Mouse (Mus musculus) stomach, postnatal 0 days (tissue): ENCODE data around the gene Hes3. TPM values are rescaled to one million over a fixed set of nuclear protein-coding genes. Genes with fewer than 3 reads are reported as not detected.

ENCODE experiments used
- ATAC-seq: fragments of 200-750 bp; cut with Nextera tagmentation; 2 replicates; pipeline ENCODE4 v1.8.0; 2017; ENCODE audit not compliant: low FRiP score, low TSS enrichment
- DNase-seq: peaks from one replicate; pipeline ENCODE4 v3.0.0-alpha.2; 2016; ENCODE audit warnings: low spot score
- H3K27ac ChIP-seq: fragments of 300-500 bp; sonication (generic); replicated peaks from 2 replicates; pipeline ENCODE4 v1.5.1; 2014; ENCODE audit warnings: mild to moderate bottlenecking, control low read depth
- H3K27me3 ChIP-seq: fragments of 300-500 bp; sonication (generic); 2 replicates; pipeline ENCODE4 v1.6.1; 2014; ENCODE audit warnings: low read length; ENCODE audit not compliant: control insufficient read depth, insufficient read depth
- H3K36me3 ChIP-seq: fragments of 300-500 bp; sonication (generic); 2 replicates; pipeline ENCODE4 v1.6.1; 2014; ENCODE audit warnings: low read length, mixed read lengths; ENCODE audit not compliant: control insufficient read depth, insufficient read depth
- H3K4me1 ChIP-seq: fragments of 300-500 bp; sonication (generic); replicated peaks from 2 replicates; pipeline ENCODE4 v1.6.1; 2014; ENCODE audit warnings: antibody characterized with exemption; ENCODE audit not compliant: control insufficient read depth, insufficient read depth
- H3K4me2 ChIP-seq: fragments of 300-500 bp; sonication (generic); replicated peaks from 2 replicates; pipeline ENCODE4 v1.6.1; 2014; ENCODE audit warnings: low read depth, mild to moderate bottlenecking, control low read depth, moderate library complexity
- H3K4me3 ChIP-seq: fragments of 300-500 bp; sonication (generic); 2 replicates; pipeline ENCODE4 v1.5.1; 2014; ENCODE audit warnings: low read depth, low read length, control low read depth
- H3K9ac ChIP-seq: fragments of 300-500 bp; sonication (generic); 2 replicates; pipeline ENCODE4 v1.6.1; 2014; ENCODE audit warnings: mild to moderate bottlenecking, low read length, control low read depth, mixed read lengths
- H3K9me3 ChIP-seq: fragments of 300-500 bp; sonication (generic); 2 replicates; pipeline ENCODE4 v1.6.1; 2016; ENCODE audit warnings: low read length; ENCODE audit not compliant: control insufficient read depth
- CTCF ChIP-seq: IDR thresholded peaks from 2 replicates; pipeline ENCODE4 v1.5.1; 2016; ENCODE audit warnings: antibody characterized with exemption, low read depth, mild to moderate bottlenecking, moderate library complexity
- EP300 ChIP-seq: optimal IDR thresholded peaks from 2 replicates; pipeline ENCODE3; 2016; ENCODE audit warnings: antibody characterized with exemption
- WGBS: fragments of 180-500 bp; shearing (Covaris S2); extraction: QIAGEN DNeasy Blood & Tissue Kit; methylation state at CpG from one replicate; pipeline ENCODE4 v1.1.7; 2014; 5-methylcytosine and 5-hydroxymethylcytosine counted together
- polyA plus RNA-seq: library from polyadenylated mRNA; unstranded; fragments of >200 nt; fragmentation: Nextera tagmentation; extraction: Ambion mirVana; gene quantifications from 2 replicates; pipeline ENCODE4 v1.2.1, GENCODE M21; 2015

Hes3 gene
- polyA plus RNA-seq, 1 experiment from 2014 or later = not detected

DNA sequence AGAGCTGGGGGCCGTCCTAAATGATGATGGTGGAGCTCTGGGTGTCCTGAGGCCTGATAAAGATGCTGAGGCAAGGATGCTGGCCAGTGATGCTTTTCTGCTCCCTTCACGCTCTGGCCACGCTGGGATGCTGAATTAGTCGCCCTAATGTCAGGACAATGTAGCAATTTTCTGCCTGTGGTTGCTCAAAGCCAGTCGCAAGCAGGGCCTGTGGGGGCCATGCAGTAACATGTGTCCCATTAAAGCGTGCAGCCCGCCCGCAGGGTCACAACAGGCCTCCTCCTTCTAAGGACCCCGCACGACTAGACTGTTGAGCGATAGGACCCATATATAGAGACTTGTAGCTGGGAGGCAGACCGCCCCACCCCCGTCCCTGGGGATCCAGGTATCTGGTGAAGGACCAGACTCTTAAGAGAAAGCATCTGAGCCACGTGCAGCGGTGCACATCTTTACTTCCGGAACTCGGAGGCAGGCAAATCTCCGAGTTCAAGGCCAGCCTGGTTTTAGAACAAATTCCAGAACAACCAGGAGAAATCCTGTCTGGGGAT, 3.0 kb downstream of the Hes3 start:
- no peak for ATAC-seq
- DNase-seq = no peak
- Histone ChIP-seq H3K9ac (no peak overlapping the region), H3K4me1 (no peaks in the 10 kb centered on the region; the same call in 1 of the 2 replicates), H3K27ac (no peak overlapping the region), H3K36me3 (no peaks in the 10 kb centered on the region), H3K4me2 (no peak overlapping the region), H3K9me3 (no peaks in the 10 kb centered on the region), H3K4me3 (no peak overlapping the region), H3K27me3 (peaks cover 25% of the 10 kb centered on the region; the same call in 1 of the 2 replicates)
- 55% methylated on average over 18 of the region's 18 CpGs for WGBS
- TF ChIP-seq CTCF (no peak), EP300 (no peak)

DNA sequence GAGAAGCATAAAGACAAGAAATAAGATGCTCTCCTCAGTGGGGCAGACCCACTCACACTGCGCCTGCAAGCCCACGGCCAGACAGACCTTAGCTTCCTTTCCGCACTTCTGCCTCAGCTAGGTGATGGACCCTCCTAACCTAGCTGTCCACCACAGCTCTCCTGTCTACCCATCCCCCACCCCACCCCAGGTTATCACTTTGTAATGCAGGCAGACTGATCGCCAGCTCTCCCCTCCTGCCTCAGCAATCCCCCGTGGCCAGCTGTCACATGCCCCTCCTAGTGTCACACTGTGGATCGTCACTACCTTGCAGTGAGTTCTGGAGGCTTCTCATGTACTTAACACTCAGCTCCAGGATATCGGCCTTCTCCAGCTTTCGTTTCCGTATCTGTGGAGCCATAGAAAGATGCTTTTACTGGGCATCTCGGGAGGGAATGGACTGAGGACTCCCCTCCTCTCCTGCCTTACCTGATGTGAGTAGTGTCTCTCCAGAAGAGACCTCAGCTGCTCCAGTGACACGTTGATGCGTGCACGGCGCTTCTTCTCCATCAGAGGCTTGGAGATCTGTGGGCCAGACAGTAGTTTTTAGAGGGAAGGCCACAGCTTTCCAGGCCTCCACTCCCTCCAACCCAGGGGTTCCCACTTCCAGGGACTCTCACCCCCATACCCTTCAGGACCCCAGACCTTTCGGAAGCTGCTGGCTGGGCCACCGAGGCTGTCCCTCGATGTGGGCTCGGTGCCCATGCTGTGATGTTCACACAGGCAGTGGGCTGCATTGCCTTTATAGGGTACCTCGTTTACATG, 3.9 kb downstream of the Hes3 start:
- Histone ChIP-seq H3K9me3 (no peaks in the 10 kb centered on the region), H3K4me3 (no peak overlapping the region), H3K9ac (no peak overlapping the region), H3K4me2 (no peak overlapping the region), H3K4me1 (no peaks in the 10 kb centered on the region; the same call in 1 of the 2 replicates), H3K27me3 (peaks cover 25% of the 10 kb centered on the region; the same call in 1 of the 2 replicates), H3K27ac (no peak overlapping the region), H3K36me3 (no peaks in the 10 kb centered on the region)
- ATAC-seq = no peak
- WGBS = 25% methylated on average over 19 of the region's 19 CpGs
- TF ChIP-seq CTCF = no peak
- TF ChIP-seq EP300 = no peak
- no peak for DNase-seq

DNA sequence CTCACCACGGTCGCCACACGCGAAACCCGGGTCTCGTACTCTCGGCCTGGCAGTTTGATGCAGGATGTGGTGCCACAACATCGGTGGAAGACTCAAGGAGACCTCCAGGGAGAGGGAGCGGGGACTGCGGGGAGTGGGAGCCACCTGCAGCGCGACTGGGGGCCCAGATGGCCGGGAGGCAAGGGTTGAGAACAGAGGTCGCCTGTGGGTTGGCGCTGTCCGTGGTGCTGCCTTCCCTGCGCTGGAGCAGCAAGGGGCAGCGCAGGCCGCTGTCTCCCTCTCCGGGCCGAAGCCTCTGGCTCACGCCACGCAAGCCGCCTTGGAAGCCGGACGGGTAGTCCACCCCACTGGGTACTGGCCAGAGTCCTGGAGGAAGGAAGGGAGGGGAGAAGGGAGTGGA, 4.6 kb downstream of the Hes3 start:
- ATAC-seq (no peak), DNase-seq (peak; percentile 71)
- H3K4me2 ChIP-seq = no peak overlapping the region
- H3K27me3 ChIP-seq = peaks cover 25% of the 10 kb centered on the region; the same call in 1 of the 2 replicates
- TF ChIP-seq EP300 = no peak
- no peak for TF ChIP-seq CTCF
- no peaks in the 10 kb centered on the region; the same call in 1 of the 2 replicates for H3K4me1 ChIP-seq
- 6% methylated on average over 25 of the region's 26 CpGs for WGBS
- H3K27ac ChIP-seq = no peak overlapping the region
- H3K4me3 ChIP-seq = no peak overlapping the region
- no peak overlapping the region for H3K9ac ChIP-seq
- no peaks in the 10 kb centered on the region for H3K9me3 ChIP-seq
- no peaks in the 10 kb centered on the region for H3K36me3 ChIP-seq

DNA sequence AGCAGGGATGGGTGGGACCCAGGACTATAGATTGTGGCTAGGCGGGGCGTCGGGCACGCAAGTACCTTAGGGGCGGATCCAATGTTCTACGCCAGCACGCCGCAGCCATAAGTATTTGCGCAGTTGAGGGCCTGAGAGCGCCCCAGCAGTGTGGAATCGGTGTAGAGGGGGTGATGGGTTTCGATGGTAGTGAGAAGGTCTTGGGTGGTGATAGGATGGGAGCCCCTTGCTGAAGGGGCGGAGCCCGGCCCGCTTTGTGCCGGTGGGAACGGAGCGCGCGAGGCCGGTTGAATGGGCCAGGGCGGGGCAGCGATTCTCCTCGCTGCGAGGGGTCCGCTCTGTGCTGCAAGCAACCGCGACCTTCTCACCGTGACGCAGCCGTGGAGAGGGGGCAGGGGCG, 5.3 kb downstream of the Hes3 start:
- WGBS = 3% methylated on average over 30 of the region's 32 CpGs
- DNase-seq = no peak
- Histone ChIP-seq H3K4me2 (peak overlapping the region; percentile 34), H3K27ac (no peak overlapping the region), H3K27me3 (peaks cover 25% of the 10 kb centered on the region; the same call in 1 of the 2 replicates), H3K9ac (no peak overlapping the region), H3K4me3 (0 out of 2 replicates have a peak overlapping the region, but pooled peaks have one; percentile 6), H3K36me3 (no peaks in the 10 kb centered on the region), H3K9me3 (no peaks in the 10 kb centered on the region), H3K4me1 (no peaks in the 10 kb centered on the region; the same call in 1 of the 2 replicates)
- no peak for ATAC-seq
- no peak for TF ChIP-seq EP300
- TF ChIP-seq CTCF = no peak

DNA sequence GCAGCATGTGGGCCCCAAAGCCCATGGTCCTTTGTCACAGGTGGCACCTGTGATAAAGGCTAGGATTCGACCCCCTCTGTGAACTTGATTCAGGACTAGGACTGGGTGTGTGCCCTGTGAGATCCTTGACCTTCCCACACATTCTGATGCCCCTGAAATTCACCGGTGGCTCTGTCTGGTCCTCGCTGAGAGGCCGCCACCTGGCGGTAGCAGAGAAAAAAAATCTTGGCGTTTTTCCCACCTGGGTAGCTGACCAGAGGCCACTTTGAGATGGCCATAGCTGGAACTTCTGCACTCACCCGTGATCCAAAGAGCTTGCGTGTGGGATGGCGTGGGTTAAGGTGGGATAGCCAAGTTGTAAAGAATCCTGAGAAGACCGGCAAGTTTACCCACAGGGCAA, 6.0 kb downstream of the Hes3 start:
- DNase-seq = peak; percentile 54
- no peak overlapping the region for H3K4me3 ChIP-seq

More for the DNA sequence above, 6.0 kb downstream of the Hes3 start:
- H3K36me3 ChIP-seq = no peaks in the 10 kb centered on the region
- no peak overlapping the region for H3K9ac ChIP-seq
- H3K9me3 ChIP-seq = no peaks in the 10 kb centered on the region
- H3K4me1 ChIP-seq = no peaks in the 10 kb centered on the region; the same call in 1 of the 2 replicates
- no peak for ATAC-seq
- no peak for TF ChIP-seq EP300
- peak; percentile 79 for TF ChIP-seq CTCF
- WGBS = 3% methylated on average over 10 of the region's 10 CpGs
- H3K27me3 ChIP-seq = peaks cover 19% of the 10 kb centered on the region; the same call in 1 of the 2 replicates
- no peak overlapping the region for H3K4me2 ChIP-seq
- no peak overlapping the region for H3K27ac ChIP-seq
